11 mouse cellular contexts compared by ENCODE assay signal in genomic region chr3:125270695-125271094, GRCm38 (mm10).
A peak's percentile ranks its signal among the peaks of the same experiment; 100 is the strongest.
DNase-seq lines count a peak whose midpoint lies in the region; ATAC-seq and TF ChIP-seq lines count a peak whose summit lies in the region.
"Had no signal": no experiment of that assay in that cellular context is flagged by ENCODE, and none has a peak within 500 bp of the region (broad histone marks: within the 10 kb centered on the region; RNA-seq: fewer than 3 reads in every experiment).

No protein-coding gene starts in this region.

- no peak overlapping the region for H3K27ac ChIP-seq in lung, embryonic 14.5 days (ENCODE audit: low read depth)
- no peak overlapping the region for H3K27ac ChIP-seq in intestine, embryonic 14.5 days (ENCODE audit: low read depth)
- H3K27ac ChIP-seq: macrophage had no signal

- no peak overlapping the region for H3K4me3 ChIP-seq in lung, embryonic 14.5 days (ENCODE audit: low read depth, low read length)
- no peak overlapping the region for H3K4me3 ChIP-seq in lung, adult 2 months (replicated peaks; ENCODE audit: extremely low read depth, low read depth, low read length)
- H3K4me3 ChIP-seq in intestine, embryonic 14.5 days (ENCODE audit: low read depth, low read length): no peak overlapping the region

- no peak overlapping the region for H3K9ac ChIP-seq in lung, embryonic 14.5 days
- no peak overlapping the region for H3K9ac ChIP-seq in intestine, embryonic 14.5 days (ENCODE audit: low read length)

- TF ChIP-seq CTCF in lung, embryonic 14.5 days (IDR thresholded peaks at IDR 0.05; ENCODE audit: low read depth): no peak
- TF ChIP-seq CTCF in lung, adult 2 months (IDR thresholded peaks at IDR 0.05; ENCODE audit: insufficient read depth, low read length): no peak

- 61% methylated on average over 5 of the region's 5 CpGs for WGBS in lung, embryonic 14.5 days
- WGBS in lung, adult 2 months: 52% methylated on average over 5 of the region's 5 CpGs
- WGBS in intestine, embryonic 14.5 days: 53% methylated on average over 5 of the region's 5 CpGs

- DNase-seq in lung, embryonic 14.5 days: no peak
- no peak for DNase-seq in lung, adult 2 months
- DNase-seq in c-Kit-positive CD71-positive TER-119-negative erythroid progenitor cells, embryonic 14.5 days (ENCODE audit: low read depth): peak; percentile 79
- no peak for DNase-seq in intestine, embryonic 14.5 days (ENCODE audit: low spot score)
- no peak for DNase-seq in cerebellum, adult 11-12 months
- DNase-seq in adrenal gland, adult 8-10 months: no peak
- DNase-seq: heart, adult 18-20 months; kidney, postnatal 10 days; right cerebral cortex, postnatal 4 days had no signal

- H3K36me3 ChIP-seq in lung, embryonic 14.5 days (ENCODE audit: insufficient read depth): no peaks in the 10 kb centered on the region
- no peaks in the 10 kb centered on the region for H3K36me3 ChIP-seq in intestine, embryonic 14.5 days (ENCODE audit: control insufficient read depth, insufficient read depth, low read length)

- H3K9me3 ChIP-seq in lung, embryonic 14.5 days (ENCODE audit: low read depth, low read length): no peaks in the 10 kb centered on the region
- no peaks in the 10 kb centered on the region for H3K9me3 ChIP-seq in intestine, embryonic 14.5 days (ENCODE audit: control insufficient read depth, low read length)

- H3K4me1 ChIP-seq in lung, embryonic 14.5 days (ENCODE audit: insufficient read depth): no peaks in the 10 kb centered on the region
- 0 out of 2 replicates have a peak, but pooled peaks cover 2% of the 10 kb centered on the region for H3K4me1 ChIP-seq in lung, adult 2 months (ENCODE audit: control insufficient read depth, insufficient read depth, low read length)
- no peaks in the 10 kb centered on the region for H3K4me1 ChIP-seq in intestine, embryonic 14.5 days (replicated peaks; ENCODE audit: control insufficient read depth, insufficient read depth, low read length)

- TF ChIP-seq POLR2A in lung, adult 2 months (IDR thresholded peaks at IDR 0.05; ENCODE audit: borderline replicate concordance, extremely low read depth, low read depth, low read length): no peak

- ATAC-seq in lung, embryonic 14.5 days (ENCODE audit: insufficient read depth): peak; percentile 44; the same call in 1 of the 2 replicates
- ATAC-seq in intestine, embryonic 14.5 days (replicated peaks; ENCODE audit: low FRiP score, low TSS enrichment, low read depth): peak; percentile 95
- peak; percentile 93 for ATAC-seq in megakaryocyte progenitor cell, adult 5-6 weeks (replicated peaks; ENCODE audit: poor library complexity)

- H3K27me3 ChIP-seq in lung, embryonic 14.5 days (ENCODE audit: insufficient read depth, low read length): no peaks in the 10 kb centered on the region
- no peaks in the 10 kb centered on the region for H3K27me3 ChIP-seq in intestine, embryonic 14.5 days (replicated peaks; ENCODE audit: control insufficient read depth, insufficient read depth, low read length)

- no peak overlapping the region for H3K4me2 ChIP-seq in lung, embryonic 14.5 days
- H3K4me2 ChIP-seq in intestine, embryonic 14.5 days (ENCODE audit: low read length): no peak overlapping the region

Comparison
In these comparisons a context has a peak if more than half of its experiments do, and no peak if none do; other contexts are left out.
1. ATAC-seq: peak in every context shown above with its lines; median percentile 95 in intestine, embryonic 14.5 days; 93 in megakaryocyte progenitor cell, adult 5-6 weeks; 44 in lung, embryonic 14.5 days.